Mouse (Mus musculus) megakaryocyte-erythroid progenitor cell, adult 5-6 weeks (primary cell): ENCODE results near the gene Olfr806. TPM values are rescaled to one million over a fixed set of nuclear protein-coding genes. Genes with fewer than 3 reads are reported as not detected.

Source experiments
- ATAC-seq: replicated peaks from 2 replicates; pipeline ENCODE4 v1.8.0; 2016; ENCODE audit warnings: mild to moderate bottlenecking, inconsistent platforms; ENCODE audit not compliant: severe bottlenecking, poor library complexity, low FRiP score, low TSS enrichment
- total RNA-seq, 2 experiments: library from RNA; stranded (forward) in 1 of 2; stranded (reverse) in 1 of 2; fragments of 200-1000, 215-1000 nt in 1 of 2; fragments of >200 nt in 1 of 2; fragmentation: Nextera tagmentation in 1 of 2; gene quantifications; 2 replicates each; pipeline ENCODE4 v1.2.3; 2014 to 2017

Olfr806 gene
- total RNA-seq (2014; fragmentation: Nextera tagmentation), result not detected in 2 replicates
- total RNA-seq (2017), result not detected in 2 replicates

GRCm38 (mm10) chr10:129741821-129742220 is at the start of gene Olfr806:
Olfr806 (minus strand) TSS chr10:129741921.
- no peak for ATAC-seq

DNA sequence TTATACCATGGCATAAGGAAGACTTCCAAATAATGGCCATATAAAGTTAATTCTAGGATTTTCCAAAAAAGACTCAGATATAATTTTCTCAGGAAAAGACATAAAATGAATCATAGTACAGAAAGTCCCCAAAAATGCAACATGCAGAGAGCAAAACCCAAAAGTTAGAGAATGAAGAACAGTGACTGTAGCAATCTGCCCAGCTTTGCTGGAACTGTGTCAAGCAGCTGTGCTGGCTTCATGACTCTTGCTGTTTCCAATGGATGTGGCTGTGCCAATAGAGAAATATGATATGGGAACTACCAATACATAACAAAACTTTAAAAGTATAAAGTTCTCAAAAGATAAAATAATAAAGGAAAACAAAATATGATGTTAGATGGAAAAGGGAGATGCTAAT is 36.4 kb upstream of the Olfr806 start:
- no peak for ATAC-seq

DNA sequence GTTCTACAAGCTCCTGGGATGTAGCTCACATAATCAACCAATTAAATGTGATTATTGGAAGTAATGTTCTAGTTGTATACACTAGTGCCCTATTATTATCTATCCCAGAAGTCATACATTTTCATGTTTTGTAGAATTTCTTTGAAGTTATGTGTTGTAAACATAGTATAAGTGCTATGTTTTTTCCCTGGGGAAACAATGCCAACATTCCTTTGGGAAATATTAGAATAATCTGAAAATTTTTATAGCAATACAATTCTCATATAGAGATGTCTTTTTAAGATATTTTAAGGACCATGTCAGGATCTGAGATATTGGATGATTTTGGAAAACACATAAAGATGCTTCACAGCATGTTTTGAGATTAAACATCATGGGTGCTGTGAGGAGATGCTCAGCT is 32.6 kb upstream of the Olfr806 start, which contains the start of gene Olfr809:
Olfr809 (plus strand) TSS at position 301 of the 400 bp plus-strand sequence.
- no peak for ATAC-seq

- ATAC-seq, result no peak
Observed at GRCm38 (mm10) chr10:129765182-129765581, 23.5 kb upstream of the Olfr806 start, which contains the start of gene Olfr808. Olfr808 (plus strand) TSS chr10:129765482.

DNA sequence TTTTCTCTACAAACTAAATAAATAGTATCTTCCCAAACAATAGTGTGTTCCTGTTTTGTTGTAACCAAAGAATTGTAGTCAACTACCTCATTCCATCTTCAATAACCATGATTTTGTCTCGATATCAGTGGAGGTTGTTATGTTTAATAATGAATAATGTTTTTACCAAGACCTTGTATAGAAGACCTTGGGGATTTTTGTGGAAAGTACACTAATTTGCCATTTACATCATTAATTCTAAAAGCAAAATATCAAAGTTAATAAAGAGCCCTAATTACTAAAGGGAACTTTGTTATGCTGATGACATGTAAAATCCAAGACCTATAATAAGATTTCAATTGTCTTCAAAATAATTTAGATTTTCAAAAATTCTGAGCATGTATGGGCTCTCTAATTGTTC is 16.0 kb upstream of the Olfr806 start, which contains the start of gene Olfr807:
Olfr807 (minus strand) TSS at position 101 of the 400 bp plus-strand sequence.
- no peak for ATAC-seq

DNA sequence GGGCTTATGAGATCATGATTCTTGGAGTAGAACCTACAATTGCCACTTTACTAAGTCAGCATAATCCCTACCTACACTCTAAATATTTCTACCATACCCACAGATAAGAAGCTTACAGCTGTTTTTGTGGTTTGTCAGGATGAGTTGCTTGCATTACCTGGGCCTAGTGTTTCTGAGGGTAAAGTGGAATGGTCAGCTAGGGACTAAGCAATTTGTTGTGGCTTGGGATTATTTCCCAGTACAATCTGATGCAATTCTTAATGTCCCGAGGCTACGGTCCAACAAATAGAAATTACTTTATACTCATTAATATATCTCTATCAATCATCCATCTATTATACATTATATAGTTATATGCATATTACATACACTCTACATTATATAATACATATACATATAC is 12.4 kb downstream of the Olfr806 start, which contains the start of gene Olfr805:
Olfr805 (minus strand) TSS at position 101 of the 400 bp plus-strand sequence.
- ATAC-seq, result no peak

DNA sequence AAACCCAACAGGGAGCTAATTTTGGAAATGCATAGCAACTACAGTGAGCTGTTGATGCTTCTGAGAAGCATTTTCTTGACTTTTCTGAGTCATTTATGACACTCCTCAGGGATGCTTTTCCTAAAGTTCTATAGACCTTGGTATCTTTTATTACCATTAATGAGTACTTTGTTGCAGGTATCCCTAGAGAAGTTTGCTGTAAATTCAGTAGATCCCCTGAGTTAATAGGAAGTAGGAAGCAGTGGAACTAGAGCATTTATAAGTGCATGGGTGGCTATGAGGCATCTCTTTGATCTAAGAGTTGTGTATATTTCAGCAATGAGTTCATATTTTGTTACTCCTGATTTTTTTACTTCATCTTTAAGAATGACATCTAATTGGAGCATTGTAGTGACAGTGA is 38.8 kb downstream of the Olfr806 start, which contains the start of gene Olfr804:
Olfr804 (plus strand) TSS at position 301 of the 400 bp plus-strand sequence.
- no peak for ATAC-seq

DNA sequence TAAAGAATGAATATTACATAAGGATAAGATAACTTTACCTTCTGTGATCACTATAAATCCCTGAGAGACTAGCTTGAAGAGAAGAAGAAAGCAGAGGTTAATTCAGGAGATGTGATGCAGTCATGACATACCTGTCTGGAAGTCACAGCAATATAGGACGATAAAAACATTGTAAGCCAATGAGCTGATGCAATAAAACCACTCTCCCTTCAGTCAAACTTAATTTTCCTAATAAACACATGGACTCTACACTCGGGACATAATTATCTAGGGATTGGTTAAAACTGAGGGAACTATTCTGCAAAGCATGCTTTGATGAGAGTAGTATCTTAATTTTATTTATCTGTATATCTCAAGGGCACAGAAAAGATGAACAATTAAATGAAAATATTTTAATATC is 47.5 kb downstream of the Olfr806 start, which contains the start of gene Olfr803:
Olfr803 (minus strand) TSS at position 101 of the 400 bp plus-strand sequence.
- no peak for ATAC-seq

GRCm38 (mm10) chr10:129688069-129688468 is 53.7 kb downstream of the Olfr806 start, which contains the start of gene Olfr802:
Olfr802 (minus strand) TSS chr10:129688169.
- ATAC-seq, result no peak

Other genes starting within 250 kb of the Olfr806 start
- gene Olfr790, start 243.4 kb downstream of the Olfr806 start, total RNA-seq (2014; fragmentation: Nextera tagmentation), result not detected in 2 replicates
- not detected in 2 replicates for gene Olfr790, start 243.4 kb downstream of the Olfr806 start, total RNA-seq (2017)
- gene Olfr791, start 220.1 kb downstream of the Olfr806 start, total RNA-seq (2014; fragmentation: Nextera tagmentation), result not detected in 2 replicates
- gene Olfr791, start 220.1 kb downstream of the Olfr806 start, total RNA-seq (2017), result not detected in 2 replicates
- gene Olfr792, start 202.8 kb downstream of the Olfr806 start, total RNA-seq (2014; fragmentation: Nextera tagmentation), result not detected in 2 replicates
- gene Olfr792, start 202.8 kb downstream of the Olfr806 start, total RNA-seq (2017), result not detected in 2 replicates
- gene Olfr794, start 174.3 kb downstream of the Olfr806 start, total RNA-seq (2014; fragmentation: Nextera tagmentation), result not detected in 2 replicates
- gene Olfr794, start 174.3 kb downstream of the Olfr806 start, total RNA-seq (2017), result not detected in 2 replicates
- gene Olfr796, start 129.4 kb downstream of the Olfr806 start, total RNA-seq (2014; fragmentation: Nextera tagmentation), result not detected in 2 replicates
- gene Olfr796, start 129.4 kb downstream of the Olfr806 start, total RNA-seq (2017), result not detected in 2 replicates
- gene Olfr798, start 114.0 kb downstream of the Olfr806 start, total RNA-seq (2014; fragmentation: Nextera tagmentation), result not detected in 2 replicates
- gene Olfr798, start 114.0 kb downstream of the Olfr806 start, total RNA-seq (2017), result not detected in 2 replicates
- not detected in 2 replicates for gene Olfr799, start 104.4 kb downstream of the Olfr806 start, total RNA-seq (2014; fragmentation: Nextera tagmentation)
- not detected in 2 replicates for gene Olfr799, start 104.4 kb downstream of the Olfr806 start, total RNA-seq (2017)
- not detected in 2 replicates for gene Olfr800, start 84.2 kb downstream of the Olfr806 start, total RNA-seq (2014; fragmentation: Nextera tagmentation)
- not detected in 2 replicates for gene Olfr800, start 84.2 kb downstream of the Olfr806 start, total RNA-seq (2017)
- gene Olfr801, start 68.1 kb downstream of the Olfr806 start, total RNA-seq (2014; fragmentation: Nextera tagmentation), result not detected in 2 replicates
- gene Olfr801, start 68.1 kb downstream of the Olfr806 start, total RNA-seq (2017), result not detected in 2 replicates
- gene Olfr802, start 53.8 kb downstream of the Olfr806 start, total RNA-seq (2014; fragmentation: Nextera tagmentation), result not detected in 2 replicates
- not detected in 2 replicates for gene Olfr802, start 53.8 kb downstream of the Olfr806 start, total RNA-seq (2017)
- gene Olfr803, start 47.6 kb downstream of the Olfr806 start, total RNA-seq (2014; fragmentation: Nextera tagmentation), result not detected in 2 replicates
- not detected in 2 replicates for gene Olfr803, start 47.6 kb downstream of the Olfr806 start, total RNA-seq (2017)
- gene Olfr804, start 38.7 kb downstream of the Olfr806 start, total RNA-seq (2014; fragmentation: Nextera tagmentation), result not detected in 2 replicates
- not detected in 2 replicates for gene Olfr804, start 38.7 kb downstream of the Olfr806 start, total RNA-seq (2017)
- not detected in 2 replicates for gene Olfr805, start 12.5 kb downstream of the Olfr806 start, total RNA-seq (2014; fragmentation: Nextera tagmentation)
- gene Olfr805, start 12.5 kb downstream of the Olfr806 start, total RNA-seq (2017), result not detected in 2 replicates
- gene Olfr807, start 15.9 kb upstream of the Olfr806 start, total RNA-seq (2014; fragmentation: Nextera tagmentation), result not detected in 2 replicates
- not detected in 2 replicates for gene Olfr807, start 15.9 kb upstream of the Olfr806 start, total RNA-seq (2017)
- 0.12 TPM in 1 of 2 replicates, not detected in the other for gene Olfr808, start 23.6 kb upstream of the Olfr806 start, total RNA-seq (2014; fragmentation: Nextera tagmentation)
- not detected in 2 replicates for gene Olfr808, start 23.6 kb upstream of the Olfr806 start, total RNA-seq (2017)
- not detected in 2 replicates for gene Olfr809, start 32.7 kb upstream of the Olfr806 start, total RNA-seq (2014; fragmentation: Nextera tagmentation)
- not detected in 2 replicates for gene Olfr809, start 32.7 kb upstream of the Olfr806 start, total RNA-seq (2017)
- not detected in 2 replicates for gene Olfr810, start 53.0 kb upstream of the Olfr806 start, total RNA-seq (2014; fragmentation: Nextera tagmentation)
- not detected in 2 replicates for gene Olfr810, start 53.0 kb upstream of the Olfr806 start, total RNA-seq (2017)
- gene Olfr811, start 62.5 kb upstream of the Olfr806 start, total RNA-seq (2014; fragmentation: Nextera tagmentation), result not detected in 2 replicates
- gene Olfr811, start 62.5 kb upstream of the Olfr806 start, total RNA-seq (2017), result not detected in 2 replicates
- gene Olfr812, start 104.2 kb upstream of the Olfr806 start, total RNA-seq (2014; fragmentation: Nextera tagmentation), result not detected in 2 replicates
- gene Olfr812, start 104.2 kb upstream of the Olfr806 start, total RNA-seq (2017), result not detected in 2 replicates
- not detected in 2 replicates for gene Olfr813, start 113.4 kb upstream of the Olfr806 start, total RNA-seq (2014; fragmentation: Nextera tagmentation)
- gene Olfr813, start 113.4 kb upstream of the Olfr806 start, total RNA-seq (2017), result not detected in 2 replicates
- not detected in 2 replicates for gene Olfr814, start 137.9 kb upstream of the Olfr806 start, total RNA-seq (2014; fragmentation: Nextera tagmentation)
- not detected in 2 replicates for gene Olfr814, start 137.9 kb upstream of the Olfr806 start, total RNA-seq (2017)
- gene Olfr815, start 163.9 kb upstream of the Olfr806 start, total RNA-seq (2014; fragmentation: Nextera tagmentation), result not detected in 2 replicates
- gene Olfr815, start 163.9 kb upstream of the Olfr806 start, total RNA-seq (2017), result not detected in 2 replicates
- gene Olfr816, start 173.7 kb upstream of the Olfr806 start, total RNA-seq (2014; fragmentation: Nextera tagmentation), result not detected in 2 replicates
- gene Olfr816, start 173.7 kb upstream of the Olfr806 start, total RNA-seq (2017), result not detected in 2 replicates
- gene Olfr818, start 207.2 kb upstream of the Olfr806 start, total RNA-seq (2014; fragmentation: Nextera tagmentation), result not detected in 2 replicates
- not detected in 2 replicates for gene Olfr818, start 207.2 kb upstream of the Olfr806 start, total RNA-seq (2017)
- gene Olfr819, start 225.3 kb upstream of the Olfr806 start, total RNA-seq (2014; fragmentation: Nextera tagmentation), result not detected in 2 replicates
- not detected in 2 replicates for gene Olfr819, start 225.3 kb upstream of the Olfr806 start, total RNA-seq (2017)
- not detected in 2 replicates for gene Olfr247, start 234.2 kb upstream of the Olfr806 start, total RNA-seq (2014; fragmentation: Nextera tagmentation)
- not detected in 2 replicates for gene Olfr247, start 234.2 kb upstream of the Olfr806 start, total RNA-seq (2017)
- not detected in 2 replicates for gene Gm10310, start 243.1 kb upstream of the Olfr806 start, total RNA-seq (2014; fragmentation: Nextera tagmentation)
- gene Gm10310, start 243.1 kb upstream of the Olfr806 start, total RNA-seq (2017), result not detected in 2 replicates